Mouse (Mus musculus): ENCODE results near the gene Gm49378.

The Gm49378 gene

DNA sequence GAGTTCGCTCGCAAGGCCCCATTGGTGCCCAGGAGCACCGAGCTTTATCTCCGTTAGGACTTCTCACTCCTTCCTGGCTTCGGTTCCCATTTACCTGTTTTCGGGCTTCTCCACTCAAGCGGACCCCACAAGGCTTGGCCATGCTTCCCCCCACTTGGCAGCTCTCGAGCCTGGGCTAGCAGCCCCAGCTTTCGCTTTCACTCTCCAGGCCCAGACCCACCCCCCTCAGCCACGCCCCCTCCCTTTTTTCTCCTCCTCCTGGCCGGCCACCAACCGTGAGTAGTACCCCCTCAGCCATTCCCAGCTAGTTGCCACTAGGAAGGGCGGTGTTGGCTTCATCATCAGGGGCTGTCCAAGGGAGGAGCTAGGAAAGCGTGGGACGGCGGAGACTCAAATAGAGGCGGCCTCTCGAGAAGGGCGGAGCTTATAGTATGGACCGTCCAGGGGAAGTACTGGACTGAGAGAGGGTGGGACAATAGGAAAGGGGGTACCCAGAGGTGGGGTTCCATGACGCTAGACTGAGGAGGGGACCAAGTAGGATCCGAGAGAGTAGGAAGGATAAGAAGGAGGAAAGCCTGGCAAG lies 46.9 kb downstream of the Gm49378 start, which contains the start of gene Psme2:
Psme2 (minus strand) TSS at position 366 of the 583 bp plus-strand sequence.
- DNase-seq (ENCODE audit: low spot score in 2 of 2): peak; percentile 88 to 92

DNA sequence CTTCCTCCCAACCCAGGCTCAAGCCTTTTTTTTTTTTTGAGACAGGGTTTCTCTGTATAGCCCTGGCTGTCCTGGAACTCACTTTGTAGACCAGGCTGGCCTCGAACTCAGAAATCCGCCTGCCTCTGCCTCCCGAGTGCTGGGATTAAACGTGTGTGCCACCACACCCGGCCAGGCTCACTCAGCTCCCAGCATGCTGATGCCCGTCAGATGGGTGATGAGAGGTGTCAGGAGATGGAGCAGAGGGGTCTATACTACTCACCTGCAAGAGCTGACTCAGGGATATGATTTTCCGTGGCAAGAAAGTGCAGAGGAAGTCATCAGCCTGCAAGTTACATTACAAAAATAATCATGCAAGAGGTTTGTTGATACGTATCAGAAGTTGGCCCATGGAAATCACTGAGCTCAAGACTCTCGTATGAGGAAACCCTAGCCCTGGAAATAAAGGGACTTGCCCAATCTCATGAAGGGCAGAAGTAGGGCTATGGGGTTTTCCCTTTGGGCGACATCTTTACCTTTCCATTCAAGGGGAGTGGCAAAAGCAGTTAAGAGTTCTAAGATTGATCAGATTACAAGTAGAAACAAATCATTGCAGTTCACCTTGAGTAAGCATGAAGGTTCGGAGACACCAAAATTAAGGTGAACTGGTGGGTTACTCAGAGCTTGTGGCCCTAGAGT lies 47.8 kb downstream of the Gm49378 start:
- DNase-seq (ENCODE audit: low spot score in 2 of 2): no peak

GRCm38 (mm10) chr14:55589271-55589670 lies 48.4 kb downstream of the Gm49378 start:
- DNase-seq (ENCODE audit: low spot score in 2 of 2): no peak

GRCm38 (mm10) chr14:55586149-55586548 lies 51.5 kb downstream of the Gm49378 start:
- DNase-seq (ENCODE audit: low spot score in 2 of 2): no peak

DNA sequence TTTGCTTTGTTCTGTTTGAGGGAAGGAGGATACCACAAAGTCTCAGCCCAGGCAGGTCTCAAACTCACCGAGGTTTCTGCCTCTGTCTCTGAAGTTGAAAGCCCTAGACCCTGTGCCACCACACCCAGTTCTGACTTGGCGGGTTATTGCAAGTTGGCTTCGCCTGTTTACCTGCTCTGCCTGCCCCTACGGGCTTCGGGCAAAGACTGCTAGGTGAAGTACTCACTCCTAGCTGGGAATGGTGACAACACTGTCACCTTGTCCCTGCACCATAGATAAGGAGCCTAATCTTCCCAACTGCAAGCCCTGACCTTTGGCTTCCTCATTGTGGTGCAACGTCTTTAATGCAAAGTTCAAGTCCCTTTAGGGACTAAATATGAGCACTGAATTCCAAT lies 52.1 kb downstream of the Gm49378 start:
- no peak for DNase-seq (ENCODE audit: low spot score in 2 of 2)

DNA sequence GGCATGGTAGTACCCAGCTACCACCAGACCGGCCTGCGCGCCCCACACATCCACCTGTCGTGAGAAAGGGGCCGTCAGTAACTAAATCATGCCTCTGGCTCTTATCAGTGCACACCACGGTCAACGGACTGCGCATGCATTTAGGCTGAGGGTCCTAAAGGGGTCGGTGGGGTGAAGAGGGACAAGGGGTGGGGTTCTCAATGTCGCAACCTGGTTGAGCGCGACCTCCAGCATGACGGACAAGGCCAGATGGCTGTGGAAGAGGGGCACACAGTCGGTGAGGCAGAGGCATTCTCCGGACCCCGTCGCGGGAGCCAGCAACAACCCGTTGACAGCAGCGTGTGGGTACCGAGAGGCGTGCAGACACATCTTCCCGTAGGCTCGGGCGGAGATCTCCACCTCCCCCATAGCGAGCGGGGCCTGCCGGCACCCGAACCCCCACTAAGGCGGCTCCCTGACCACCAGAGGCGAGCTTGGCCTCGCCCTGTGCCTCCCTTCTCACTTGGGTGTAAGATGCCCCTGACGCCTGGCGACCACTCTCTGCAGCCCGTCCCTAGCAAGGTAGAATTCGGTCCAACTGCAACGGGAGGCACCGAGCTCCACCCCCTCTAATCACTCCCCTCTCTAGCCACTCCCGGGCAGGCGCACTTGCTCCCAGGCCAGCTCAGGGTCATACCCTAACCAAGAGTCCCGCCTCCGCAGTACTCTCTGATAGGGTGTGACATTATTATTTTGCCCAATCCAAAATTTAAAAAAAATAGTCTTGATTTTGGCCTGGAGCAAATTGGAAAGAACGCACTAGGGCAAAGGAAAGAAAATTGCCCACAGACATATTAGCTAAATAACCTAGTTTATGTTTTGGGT lies 52.8 kb downstream of the Gm49378 start, which contains the start of gene Emc9:
Emc9 (minus strand) TSS at position 601 of the 864 bp plus-strand sequence.
- DNase-seq (ENCODE audit: low spot score in 2 of 2): peak in 1 of 2 experiments; percentile 51

DNA sequence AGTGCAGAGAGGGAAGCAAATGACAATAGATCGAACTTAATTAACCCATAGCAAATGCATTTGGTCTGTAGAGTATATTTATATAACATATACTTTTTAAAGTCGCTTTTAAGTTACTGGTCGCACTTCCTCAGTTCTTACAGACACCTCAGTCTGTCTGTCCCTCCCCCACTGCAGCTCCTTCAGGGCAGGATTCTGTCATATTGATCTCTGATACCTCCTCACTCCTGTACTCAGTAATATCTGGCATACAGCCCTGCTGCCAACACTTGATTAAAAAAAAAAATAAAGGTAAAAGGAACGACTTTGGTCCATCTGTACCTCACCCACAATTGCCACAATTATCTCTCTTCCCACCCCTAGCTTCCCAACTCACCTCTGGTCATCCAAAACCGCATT lies 53.4 kb downstream of the Gm49378 start:
- no peak for DNase-seq (ENCODE audit: low spot score in 2 of 2)

- no peak for DNase-seq (ENCODE audit: low spot score in 2 of 2)
Measured at GRCm38 (mm10) chr14:55581981-55582681, 55.6 kb downstream of the Gm49378 start.

- no peak for DNase-seq (ENCODE audit: low spot score in 2 of 2)
Measured at GRCm38 (mm10) chr14:55580731-55581130, 57.0 kb downstream of the Gm49378 start.

DNA sequence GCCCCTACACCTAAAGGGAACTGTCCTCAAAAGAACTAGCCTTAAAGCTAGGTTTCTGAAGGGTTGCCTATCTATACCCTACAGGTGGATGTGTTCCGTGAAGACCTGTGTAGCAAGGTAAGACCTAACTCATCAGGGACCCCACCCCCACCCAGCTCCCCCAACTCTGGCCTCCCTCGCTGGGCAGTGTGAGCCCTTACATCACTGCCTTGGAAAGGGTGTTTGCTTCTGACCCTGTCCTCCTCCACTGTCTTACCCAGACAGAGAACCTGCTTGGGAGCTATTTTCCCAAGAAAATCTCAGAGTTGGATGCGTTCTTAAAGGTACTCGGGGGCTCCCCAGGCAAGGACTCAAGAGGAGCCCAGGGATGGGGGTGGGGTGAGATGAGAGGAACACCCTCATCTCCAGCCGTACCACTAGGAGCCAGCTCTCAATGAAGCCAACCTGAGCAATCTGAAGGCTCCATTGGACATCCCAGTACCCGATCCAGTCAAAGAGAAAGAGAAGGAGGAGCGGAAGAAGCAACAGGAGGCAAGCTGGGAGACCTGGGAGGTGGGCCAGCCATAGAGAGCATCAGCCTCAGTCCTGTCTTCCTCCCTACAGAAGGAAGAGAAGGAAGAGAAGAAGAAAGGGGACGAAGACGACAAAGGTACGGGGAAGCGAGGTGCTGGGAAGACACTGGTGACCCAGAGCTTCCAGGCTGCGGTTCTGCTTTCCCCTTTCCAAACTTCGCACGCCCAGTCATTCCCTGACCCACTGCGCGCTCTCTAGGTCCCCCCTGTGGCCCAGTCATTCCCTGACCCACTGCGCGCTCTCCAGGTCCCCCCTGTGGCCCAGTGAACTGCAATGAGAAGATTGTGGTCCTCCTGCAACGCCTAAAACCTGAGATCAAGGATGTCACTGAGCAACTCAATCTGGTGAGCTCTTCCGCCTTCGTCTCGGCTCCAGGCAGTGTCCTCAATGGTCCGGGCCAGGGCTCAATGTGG lies 57.9 kb downstream of the Gm49378 start:
- DNase-seq (ENCODE audit: low spot score in 2 of 2): no peak

Data from frontal cortex, postnatal 10 days (tissue).